ENCODE assay signal across 20 mouse cellular contexts in the genomic region with DNA sequence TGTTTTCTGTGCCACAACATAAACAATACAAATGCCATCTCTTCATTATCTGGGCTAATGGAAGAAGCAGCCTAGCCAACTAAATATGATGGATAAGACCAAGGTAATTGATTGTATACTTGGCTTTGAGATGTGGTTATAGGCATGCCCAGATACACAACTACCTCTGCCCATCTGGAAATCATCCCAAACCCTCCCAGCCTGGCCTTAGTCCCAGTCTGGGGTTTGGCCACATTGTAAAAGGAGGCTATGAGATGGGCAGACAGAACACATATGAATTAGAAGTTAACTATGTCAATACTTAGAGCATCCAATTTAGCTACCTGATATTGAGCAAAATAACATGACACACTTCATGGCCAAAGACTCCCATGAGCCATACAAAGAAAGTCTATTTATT.
DNase-seq lines count a peak whose midpoint lies in the region; TF ChIP-seq lines count a peak whose summit lies in the region.
"Had no signal": no experiment of that assay in that cellular context is flagged by ENCODE, and none has a peak within 500 bp of the region (broad histone marks: within the 10 kb centered on the region; RNA-seq: fewer than 3 reads in every experiment).

No protein-coding gene starts in this region.

- TF ChIP-seq CTCF in brain, embryonic 14.5 days (IDR thresholded peaks at IDR 0.05; ENCODE audit: borderline replicate concordance, extremely low read depth, insufficient read depth, insufficient read length) = no peak
- no peak for TF ChIP-seq CTCF in thymus, adult 2 months (IDR thresholded peaks at IDR 0.05; ENCODE audit: borderline replicate concordance, control insufficient read depth, extremely low read depth, insufficient read depth, low read length, poor library complexity)

- TF ChIP-seq POLR2A in brain, embryonic 14.5 days (IDR thresholded peaks at IDR 0.05; ENCODE audit: borderline replicate concordance, extremely low read depth, insufficient read depth, insufficient read length, poor library complexity, severe bottlenecking) = no peak
- no peak for TF ChIP-seq POLR2A in thymus, adult 2 months (IDR thresholded peaks at IDR 0.05; ENCODE audit: control insufficient read depth, extremely low read depth, insufficient read depth, low read length, poor library complexity)

- no peak overlapping the region for H3K4me3 ChIP-seq in thymus, adult 2 months (ENCODE audit: control insufficient read depth, insufficient read depth, low read length)
- H3K4me3 ChIP-seq: embryonic facial prominence, embryonic 12.5 days; limb, embryonic 13.5 days; lung, embryonic 15.5 days; midbrain, embryonic 10.5 days; myocyte; neural tube, embryonic 13.5 days had no signal

- no peaks in the 10 kb centered on the region for H3K36me3 ChIP-seq in thymus, adult 2 months (ENCODE audit: control insufficient read depth, insufficient read depth, low read length)
- H3K36me3 ChIP-seq: embryonic facial prominence, embryonic 12.5 days; limb, embryonic 13.5 days; lung, embryonic 15.5 days; midbrain, embryonic 10.5 days; neural tube, embryonic 13.5 days had no signal

- no peaks in the 10 kb centered on the region for H3K27me3 ChIP-seq in thymus, adult 2 months (ENCODE audit: control insufficient read depth, insufficient read depth, low read length)
- H3K27me3 ChIP-seq: embryonic facial prominence, embryonic 12.5 days; lung, embryonic 15.5 days; neural tube, embryonic 13.5 days had no signal

- peak; percentile 56 for DNase-seq in heart, adult 11 months
- no peak for DNase-seq in heart, postnatal 25 days (ENCODE audit: low spot score)
- peak; percentile 73 for DNase-seq in Muller cell, postnatal 12 days (ENCODE audit: inconsistent ontology term)
- DNase-seq in brain, embryonic 14.5 days (ENCODE audit: low read depth) = peak; percentile 39
- peak; percentile 68 to 75 for DNase-seq in cerebellum, postnatal 25 days
- no peak for DNase-seq in thymus, adult 2 months
- DNase-seq: adrenal gland, adult 2 months; adrenal gland, postnatal 36 days; B cell, adult 2 months; embryo, embryonic 11 days; heart, postnatal 14 days; kidney, adult 8-10 months; layer of hippocampus, adult 9-11 months had no signal

- intact Hi-C loops in heart, postnatal 25 days (cut with DNase I) = no loop called here

- no peaks in the 10 kb centered on the region for H3K4me1 ChIP-seq in thymus, adult 2 months (replicated peaks; ENCODE audit: control insufficient read depth, insufficient read depth, low read length)
- H3K4me1 ChIP-seq: embryonic facial prominence, embryonic 12.5 days; lung, embryonic 15.5 days had no signal

- no peak overlapping the region for H3K27ac ChIP-seq in thymus, adult 2 months (ENCODE audit: control insufficient read depth, insufficient read depth, low read length)
- H3K27ac ChIP-seq: embryonic facial prominence, embryonic 12.5 days; kidney, postnatal 0 days; limb, embryonic 13.5 days; lung, embryonic 15.5 days; midbrain, embryonic 10.5 days; neural tube, embryonic 13.5 days had no signal

Comparison
In these comparisons a context has a peak if more than half of its experiments do, and no peak if none do; other contexts are left out.
1. DNase-seq: peak in heart, adult 11 months (single experiment), Muller cell, postnatal 12 days (single experiment), brain, embryonic 14.5 days (single experiment) and cerebellum, postnatal 25 days (2 of 2); none in heart, postnatal 25 days (single experiment) and thymus, adult 2 months (single experiment).